Mouse (Mus musculus): Measurements from ENCODE around the gene Sucnr1. TPM values are rescaled to one million over a fixed set of nuclear protein-coding genes. Genes with fewer than 3 reads are reported as not detected.

Sucnr1 gene
- polyA plus RNA-seq, 1 experiment, result 0.82 TPM

DNA sequence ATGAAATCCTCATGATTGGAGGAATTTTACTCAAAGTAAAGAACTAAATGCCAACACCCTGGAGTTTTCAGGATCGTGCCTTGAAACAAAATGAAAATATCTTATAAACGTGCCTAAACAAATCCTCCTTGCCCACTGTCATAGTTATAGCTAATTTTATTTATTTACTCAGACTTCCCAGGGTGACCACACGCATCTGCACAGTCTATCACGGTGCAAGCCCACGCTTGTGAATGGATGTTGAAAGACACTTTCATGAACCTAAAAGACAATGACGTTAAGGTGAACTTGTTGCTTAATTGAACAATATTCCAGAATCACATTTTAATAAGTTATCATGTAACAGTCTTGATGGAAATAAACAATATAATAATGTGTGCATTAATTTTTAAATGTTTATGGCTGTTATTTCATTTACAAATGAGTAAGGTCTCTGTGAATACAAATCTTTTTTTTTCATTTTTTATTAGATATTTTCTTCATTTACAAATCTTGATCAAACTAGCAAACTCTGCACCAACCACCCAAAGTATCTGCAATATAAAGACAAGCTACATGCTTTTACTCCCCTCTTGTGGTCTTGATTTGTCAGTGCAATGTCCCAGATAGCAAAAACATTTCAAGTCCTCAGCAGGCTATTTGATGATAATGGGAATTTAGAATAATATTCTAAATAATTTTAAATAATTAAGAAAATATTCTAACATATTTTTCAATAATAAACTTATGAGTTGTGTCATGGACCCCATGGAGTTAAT lies 30.4 kb downstream of the Sucnr1 start:
- Histone ChIP-seq H3K27me3 (ENCODE audit: control insufficient read depth, insufficient read depth, low read length) (no peaks in the 10 kb centered on the region), H3K36me3 (ENCODE audit: control insufficient read depth, insufficient read depth, low read length) (no peaks in the 10 kb centered on the region), H3K4me3 (ENCODE audit: low read depth, low read length) (no peak overlapping the region), H3K4me1 (ENCODE audit: control insufficient read depth, insufficient read depth, insufficient read length, low read length) (peaks cover 5% of the 10 kb centered on the region; the same call in 1 of the 2 replicates), H3K27ac (ENCODE audit: insufficient read depth, low read depth, low read length) (no peak overlapping the region)
- 75% methylated on average over 6 of the region's 6 CpGs for WGBS
- TF ChIP-seq CTCF (IDR thresholded peaks at IDR 0.05; ENCODE audit: extremely low read depth, insufficient read length, insufficient replicate concordance, low read depth, low read length) (no peak), POLR2A (IDR thresholded peaks at IDR 0.05; ENCODE audit: low read depth, low read length) (no peak)

DNA sequence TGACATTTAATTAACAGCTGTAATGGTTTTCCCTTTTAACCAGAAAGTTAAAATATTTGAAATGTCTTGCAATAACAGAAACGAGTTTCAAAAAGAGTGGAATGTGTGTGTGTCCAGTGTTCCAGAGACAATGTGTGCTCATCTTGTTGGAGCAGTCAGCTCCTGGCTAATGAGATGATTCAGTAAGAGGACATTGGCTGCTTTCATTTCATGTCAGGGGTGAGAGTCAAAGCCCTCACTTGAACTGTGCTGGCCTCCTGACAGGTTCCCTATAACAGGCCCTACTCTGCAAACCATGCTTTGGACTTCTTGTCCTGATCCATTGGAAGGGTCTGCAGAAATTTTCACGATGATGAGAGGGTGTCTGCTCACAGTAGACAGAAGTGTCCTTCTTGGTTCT lies 32.9 kb downstream of the Sucnr1 start:
- H3K27ac ChIP-seq (ENCODE audit: insufficient read depth, low read depth, low read length), result no peak overlapping the region
- no peaks in the 10 kb centered on the region for H3K27me3 ChIP-seq (ENCODE audit: control insufficient read depth, insufficient read depth, low read length)
- WGBS, result 63% methylated on average over 2 of the region's 2 CpGs
- no peaks in the 10 kb centered on the region for H3K36me3 ChIP-seq (ENCODE audit: control insufficient read depth, insufficient read depth, low read length)
- no peak overlapping the region for H3K4me3 ChIP-seq (ENCODE audit: low read depth, low read length)
- H3K4me1 ChIP-seq (ENCODE audit: control insufficient read depth, insufficient read depth, insufficient read length, low read length), result peaks cover 5% of the 10 kb centered on the region; the same call in 1 of the 2 replicates
- no peak for TF ChIP-seq POLR2A (IDR thresholded peaks at IDR 0.05; ENCODE audit: low read depth, low read length)
- no peak for TF ChIP-seq CTCF (IDR thresholded peaks at IDR 0.05; ENCODE audit: extremely low read depth, insufficient read length, insufficient replicate concordance, low read depth, low read length)

GRCm38 (mm10) chr3:60121449-60121848 lies 39.8 kb downstream of the Sucnr1 start:
- Histone ChIP-seq H3K27ac (ENCODE audit: insufficient read depth, low read depth, low read length) (no peak overlapping the region), H3K27me3 (ENCODE audit: control insufficient read depth, insufficient read depth, low read length) (no peaks in the 10 kb centered on the region), H3K4me1 (ENCODE audit: control insufficient read depth, insufficient read depth, insufficient read length, low read length) (no peaks in the 10 kb centered on the region), H3K4me3 (ENCODE audit: low read depth, low read length) (no peak overlapping the region), H3K36me3 (ENCODE audit: control insufficient read depth, insufficient read depth, low read length) (no peaks in the 10 kb centered on the region)
- WGBS, result 59% methylated on average over 3 of the region's 3 CpGs
- TF ChIP-seq POLR2A (IDR thresholded peaks at IDR 0.05; ENCODE audit: low read depth, low read length) (no peak), CTCF (IDR thresholded peaks at IDR 0.05; ENCODE audit: extremely low read depth, insufficient read length, insufficient replicate concordance, low read depth, low read length) (no peak)

DNA sequence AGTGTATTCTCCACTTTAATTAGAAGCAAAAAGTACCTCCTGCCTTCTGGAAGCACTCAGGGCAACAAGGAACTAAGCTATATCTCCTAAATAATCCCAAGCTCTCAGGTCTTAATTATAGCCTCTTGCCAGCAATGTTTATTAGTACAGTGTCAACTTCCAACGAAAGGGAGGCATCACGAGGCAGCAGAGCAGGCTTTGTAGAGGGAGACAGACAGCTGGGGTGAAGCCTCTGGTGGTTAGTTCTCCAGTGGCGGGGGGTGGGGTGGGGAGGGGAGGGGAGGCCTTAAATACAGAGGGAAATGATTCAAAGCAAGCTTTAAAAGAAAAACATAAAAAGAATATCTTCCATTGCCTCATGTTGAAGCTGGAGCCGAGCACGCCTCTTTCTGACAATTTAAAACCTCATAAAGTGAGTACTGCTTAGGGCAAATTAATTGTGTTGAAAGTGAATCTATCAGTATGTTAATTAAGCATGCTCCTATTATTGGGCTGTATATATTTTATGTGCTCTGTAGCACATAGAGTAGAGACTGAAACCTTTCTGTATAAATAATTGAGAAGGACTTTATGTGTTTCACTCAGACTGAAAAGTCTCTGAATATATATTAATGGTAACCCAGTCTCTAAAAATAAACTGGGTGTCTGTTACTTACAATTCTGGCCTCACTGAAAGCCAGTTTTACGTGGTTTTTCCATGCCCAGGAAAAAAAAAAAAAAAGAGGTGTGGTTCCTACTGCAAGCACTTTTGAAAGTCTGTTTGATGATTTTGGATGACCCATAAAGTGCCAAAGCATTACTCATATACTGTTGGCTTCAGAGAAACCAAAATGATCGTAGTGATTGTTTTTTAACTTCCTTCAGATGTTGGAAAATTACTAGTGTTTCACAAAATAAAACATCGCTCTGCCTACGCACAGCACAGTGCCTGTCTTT lies 42.5 kb downstream of the Sucnr1 start:
- H3K27ac ChIP-seq (ENCODE audit: insufficient read depth, low read depth, low read length), result no peak overlapping the region
- no peak overlapping the region for H3K4me3 ChIP-seq (ENCODE audit: low read depth, low read length)
- no peaks in the 10 kb centered on the region for H3K36me3 ChIP-seq (ENCODE audit: control insufficient read depth, insufficient read depth, low read length)
- WGBS, result 64% methylated on average over 9 of the region's 9 CpGs
- no peak for TF ChIP-seq CTCF (IDR thresholded peaks at IDR 0.05; ENCODE audit: extremely low read depth, insufficient read length, insufficient replicate concordance, low read depth, low read length)
- no peaks in the 10 kb centered on the region for H3K4me1 ChIP-seq (ENCODE audit: control insufficient read depth, insufficient read depth, insufficient read length, low read length)
- H3K27me3 ChIP-seq (ENCODE audit: control insufficient read depth, insufficient read depth, low read length), result no peaks in the 10 kb centered on the region

DNA sequence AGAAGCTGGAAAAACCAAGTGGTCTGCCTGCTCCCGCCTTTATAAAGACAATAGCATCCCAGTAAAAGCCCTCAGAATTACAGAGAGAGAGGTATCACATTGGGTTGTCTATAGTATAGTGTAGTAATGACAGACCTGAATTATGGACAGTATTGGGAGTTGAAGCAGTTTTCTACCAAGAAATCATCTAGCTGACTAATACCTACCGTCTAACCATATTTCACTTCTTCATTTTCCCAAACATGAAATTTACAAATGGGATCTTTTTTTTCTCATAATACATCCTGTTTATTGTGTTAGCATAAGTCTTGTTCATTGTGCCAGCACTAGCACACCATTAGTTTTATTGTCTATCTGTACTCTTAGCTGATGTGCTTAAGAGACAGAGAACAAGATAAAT lies 44.9 kb downstream of the Sucnr1 start:
- Histone ChIP-seq H3K36me3 (ENCODE audit: control insufficient read depth, insufficient read depth, low read length) (no peaks in the 10 kb centered on the region), H3K4me1 (ENCODE audit: control insufficient read depth, insufficient read depth, insufficient read length, low read length) (no peaks in the 10 kb centered on the region), H3K27ac (ENCODE audit: insufficient read depth, low read depth, low read length) (no peak overlapping the region), H3K27me3 (ENCODE audit: control insufficient read depth, insufficient read depth, low read length) (no peaks in the 10 kb centered on the region), H3K4me3 (ENCODE audit: low read depth, low read length) (no peak overlapping the region)
- WGBS, result 90% methylated on average over 2 of the region's 2 CpGs
- TF ChIP-seq POLR2A (IDR thresholded peaks at IDR 0.05; ENCODE audit: low read depth, low read length) (no peak), CTCF (IDR thresholded peaks at IDR 0.05; ENCODE audit: extremely low read depth, insufficient read length, insufficient replicate concordance, low read depth, low read length) (no peak)

DNA sequence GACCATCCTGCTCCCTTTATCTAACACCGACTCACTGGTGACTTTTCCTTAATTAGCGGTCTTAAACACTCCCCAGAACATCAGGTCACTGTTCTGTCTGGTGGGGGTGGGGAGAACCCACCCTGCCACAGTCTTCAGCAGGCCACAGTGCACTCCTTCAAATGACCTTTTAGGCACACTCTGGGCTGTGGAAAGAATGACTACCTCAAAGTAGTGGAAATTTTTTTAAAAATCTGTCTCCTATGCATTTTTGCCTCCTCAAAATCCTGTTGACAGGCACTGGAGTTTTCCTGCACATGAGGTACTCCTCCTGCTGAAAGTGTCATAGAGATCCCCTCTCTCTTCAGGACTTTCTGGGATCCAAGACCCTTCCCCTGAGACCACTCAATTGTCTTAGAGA lies 46.6 kb downstream of the Sucnr1 start:
- no peaks in the 10 kb centered on the region for H3K36me3 ChIP-seq (ENCODE audit: control insufficient read depth, insufficient read depth, low read length)
- WGBS, result 84% methylated on average over 2 of the region's 2 CpGs
- no peak overlapping the region for H3K27ac ChIP-seq (ENCODE audit: insufficient read depth, low read depth, low read length)
- H3K4me3 ChIP-seq (ENCODE audit: low read depth, low read length), result no peak overlapping the region
- TF ChIP-seq POLR2A (IDR thresholded peaks at IDR 0.05; ENCODE audit: low read depth, low read length) (no peak), CTCF (IDR thresholded peaks at IDR 0.05; ENCODE audit: extremely low read depth, insufficient read length, insufficient replicate concordance, low read depth, low read length) (no peak)
- H3K27me3 ChIP-seq (ENCODE audit: control insufficient read depth, insufficient read depth, low read length), result no peaks in the 10 kb centered on the region
- H3K4me1 ChIP-seq (ENCODE audit: control insufficient read depth, insufficient read depth, insufficient read length, low read length), result no peaks in the 10 kb centered on the region

DNA sequence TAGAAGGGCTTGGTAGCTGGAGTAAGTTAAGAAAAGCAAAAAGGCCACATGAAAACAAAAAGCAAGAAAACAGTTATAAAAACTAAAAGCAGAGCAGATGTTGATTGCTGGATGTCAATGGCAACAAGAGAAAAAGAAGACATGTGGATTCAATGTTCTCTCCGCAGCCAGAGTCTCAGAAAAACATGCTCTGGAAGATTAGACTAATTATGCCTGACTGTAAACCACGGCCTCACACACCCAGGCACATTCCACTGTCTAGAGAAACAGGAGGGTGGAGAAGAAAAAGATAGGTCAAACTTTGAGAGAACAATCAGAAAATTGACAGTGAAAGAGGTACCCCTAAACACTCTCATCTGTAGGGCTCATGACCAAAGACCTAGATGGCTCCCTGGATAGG lies 54.1 kb downstream of the Sucnr1 start:
- H3K36me3 ChIP-seq (ENCODE audit: control insufficient read depth, insufficient read depth, low read length), result no peaks in the 10 kb centered on the region
- no peak for TF ChIP-seq CTCF (IDR thresholded peaks at IDR 0.05; ENCODE audit: extremely low read depth, insufficient read length, insufficient replicate concordance, low read depth, low read length)
- no peak for TF ChIP-seq POLR2A (IDR thresholded peaks at IDR 0.05; ENCODE audit: low read depth, low read length)
- WGBS, result 55% methylated on average over 2 of the region's 2 CpGs
- no peak overlapping the region for H3K27ac ChIP-seq (ENCODE audit: insufficient read depth, low read depth, low read length)
- H3K4me3 ChIP-seq (ENCODE audit: low read depth, low read length), result no peak overlapping the region
- H3K4me1 ChIP-seq (ENCODE audit: control insufficient read depth, insufficient read depth, insufficient read length, low read length), result no peaks in the 10 kb centered on the region
- no peaks in the 10 kb centered on the region for H3K27me3 ChIP-seq (ENCODE audit: control insufficient read depth, insufficient read depth, low read length)

Other genes starting within 250 kb of the Sucnr1 start
- gene Gm8298, start 220.8 kb upstream of the Sucnr1 start, polyA plus RNA-seq (2012; rRNA removed), result not detected in 2 replicates
- gene C130079G13Rik, start 156.7 kb upstream of the Sucnr1 start, polyA plus RNA-seq (2012; rRNA removed), result not detected in 2 replicates
- not detected in 2 replicates for gene Aadacl2, start 75.1 kb upstream of the Sucnr1 start, polyA plus RNA-seq (2012; rRNA removed)
- 9.2 and 11.0 TPM in 2 replicates for gene Aadac, start 56.2 kb upstream of the Sucnr1 start, polyA plus RNA-seq (2012; rRNA removed)

All from small intestine, adult 2 months (tissue).